Mouse (Mus musculus) testis, adult 2 months (tissue): Measurements from ENCODE around the gene Cdip1. TPM values are rescaled to one million over a fixed set of nuclear protein-coding genes. Genes with fewer than 3 reads are reported as not detected.

Source experiments
- H3K27ac ChIP-seq: fragments of 200-500 bp; 2 replicates; pipeline ENCODE4 v1.5.1; 2012; ENCODE audit warnings: low read depth, low read length; ENCODE audit not compliant: control insufficient read depth, insufficient read depth
- H3K27me3 ChIP-seq: fragments of 200-500 bp; 2 replicates; pipeline ENCODE4 v1.6.1; 2012; ENCODE audit warnings: mild to moderate bottlenecking, low read length, moderate library complexity; ENCODE audit not compliant: control insufficient read depth, insufficient read depth
- H3K36me3 ChIP-seq: fragments of 200-500 bp; 2 replicates; pipeline ENCODE4 v1.6.1; 2012; ENCODE audit warnings: mild to moderate bottlenecking, low read length; ENCODE audit not compliant: control insufficient read depth, insufficient read depth
- H3K4me1 ChIP-seq: fragments of 200-500 bp; 2 replicates; pipeline ENCODE4 v1.6.1; 2012; ENCODE audit warnings: low read length; ENCODE audit not compliant: control insufficient read depth, insufficient read depth
- H3K4me3 ChIP-seq: fragments of 200-500 bp; 2 replicates; pipeline ENCODE4 v1.5.1; 2012; ENCODE audit warnings: low read depth, mild to moderate bottlenecking, low read length, moderate library complexity, mixed read lengths; ENCODE audit not compliant: control insufficient read depth
- CTCF ChIP-seq: fragments of 200-500 bp; IDR thresholded peaks from 2 replicates; pipeline ENCODE4 v1.5.1; 2012; ENCODE audit warnings: low read depth, mild to moderate bottlenecking, inconsistent platforms, low read length, moderate library complexity; ENCODE audit not compliant: control insufficient read depth, insufficient read depth, insufficient replicate concordance
- POLR2A ChIP-seq: fragments of 200-500 bp; IDR thresholded peaks from 2 replicates; pipeline ENCODE4 v1.6.1; 2012; ENCODE audit warnings: low read depth, mild to moderate bottlenecking, inconsistent platforms, low read length, moderate library complexity; ENCODE audit not compliant: control insufficient read depth
- polyA plus RNA-seq: library from polyadenylated mRNA; depleted of rRNA; stranded (reverse); fragments of >200 nt; gene quantifications from 2 replicates; pipeline ENCODE4 v1.2.3, GENCODE M21; 2012

The Cdip1 gene
- polyA plus RNA-seq, 1 experiment = 57.0 TPM

GRCm38 (mm10) chr16:4785706-4786105, 4.4 kb downstream of the Cdip1 start:
- Histone ChIP-seq H3K27ac (no peak overlapping the region), H3K4me1 (peaks cover 7% of the 10 kb centered on the region), H3K4me3 (no peak overlapping the region), H3K27me3 (no peaks in the 10 kb centered on the region), H3K36me3 (no peaks in the 10 kb centered on the region; the same call in 1 of the 2 replicates)
- TF ChIP-seq POLR2A = no peak
- TF ChIP-seq CTCF = no peak

GRCm38 (mm10) chr16:4782515-4782914, 7.6 kb downstream of the Cdip1 start:
- no peaks in the 10 kb centered on the region; the same call in 1 of the 2 replicates for H3K36me3 ChIP-seq
- H3K4me3 ChIP-seq = no peak overlapping the region
- no peaks in the 10 kb centered on the region; the same call in 1 of the 2 replicates for H3K4me1 ChIP-seq
- H3K27me3 ChIP-seq = no peaks in the 10 kb centered on the region
- no peak for TF ChIP-seq POLR2A
- no peak overlapping the region for H3K27ac ChIP-seq

GRCm38 (mm10) chr16:4781524-4782196, 8.4 kb downstream of the Cdip1 start:
- no peak overlapping the region for H3K27ac ChIP-seq
- no peak for TF ChIP-seq CTCF
- TF ChIP-seq POLR2A = no peak
- H3K36me3 ChIP-seq = no peaks in the 10 kb centered on the region; the same call in 1 of the 2 replicates
- no peaks in the 10 kb centered on the region; the same call in 1 of the 2 replicates for H3K4me1 ChIP-seq
- no peaks in the 10 kb centered on the region for H3K27me3 ChIP-seq
- H3K4me3 ChIP-seq = no peak overlapping the region

- H3K27ac ChIP-seq = no peak overlapping the region
- H3K4me3 ChIP-seq = no peak overlapping the region
- TF ChIP-seq CTCF = no peak
- TF ChIP-seq POLR2A = no peak
- H3K36me3 ChIP-seq = no peaks in the 10 kb centered on the region
- H3K4me1 ChIP-seq = no peaks in the 10 kb centered on the region; the same call in 1 of the 2 replicates
- no peaks in the 10 kb centered on the region for H3K27me3 ChIP-seq
These were observed 11.2 kb downstream of the Cdip1 start for GRCm38 (mm10) chr16:4778940-4779339.

- no peaks in the 10 kb centered on the region for H3K27me3 ChIP-seq
- H3K4me1 ChIP-seq = no peaks in the 10 kb centered on the region; the same call in 1 of the 2 replicates
- H3K27ac ChIP-seq = no peak overlapping the region
- H3K36me3 ChIP-seq = no peaks in the 10 kb centered on the region
- peak overlapping the region; percentile 2; the same call in 1 of the 2 replicates for H3K4me3 ChIP-seq
- TF ChIP-seq POLR2A = no peak
- TF ChIP-seq CTCF = no peak
These were observed 12.0 kb downstream of the Cdip1 start for GRCm38 (mm10) chr16:4777905-4778609.

GRCm38 (mm10) chr16:4777171-4777904, 12.8 kb downstream of the Cdip1 start:
- no peak overlapping the region for H3K27ac ChIP-seq
- H3K4me1 ChIP-seq = no peaks in the 10 kb centered on the region; the same call in 1 of the 2 replicates
- TF ChIP-seq CTCF (no peak), POLR2A (no peak)
- no peaks in the 10 kb centered on the region for H3K27me3 ChIP-seq
- H3K36me3 ChIP-seq = no peaks in the 10 kb centered on the region
- H3K4me3 ChIP-seq = peak overlapping the region; percentile 10; the same call in 1 of the 2 replicates

- H3K4me1 ChIP-seq = no peaks in the 10 kb centered on the region
- H3K4me3 ChIP-seq = no peak overlapping the region
- TF ChIP-seq POLR2A (no peak), CTCF (no peak)
- H3K36me3 ChIP-seq = no peaks in the 10 kb centered on the region
- H3K27ac ChIP-seq = no peak overlapping the region
- no peaks in the 10 kb centered on the region for H3K27me3 ChIP-seq
These were observed 16.7 kb downstream of the Cdip1 start for GRCm38 (mm10) chr16:4773289-4773970.
